Mouse (Mus musculus): ENCODE data around the gene Slc12a3.

DNA sequence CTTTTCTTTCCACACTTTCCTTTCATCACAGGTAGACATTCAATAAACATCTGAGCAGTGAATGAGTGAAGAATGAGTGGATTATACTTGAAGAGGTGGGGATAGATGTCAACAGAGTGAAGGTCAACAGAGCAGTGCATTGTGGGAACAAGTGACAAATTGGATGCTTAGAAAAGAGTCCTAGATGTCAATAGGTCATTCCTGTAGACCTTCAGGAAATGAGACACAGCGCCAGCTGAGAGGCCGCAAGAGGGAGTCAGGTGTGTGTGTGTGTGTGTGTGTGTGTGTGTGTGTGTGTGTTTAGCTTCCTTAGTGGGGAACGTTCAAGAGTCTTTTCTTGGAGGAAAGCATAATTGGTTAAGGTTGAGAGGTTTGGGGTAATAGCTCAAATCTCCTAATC is 47.2 kb downstream of the Slc12a3 start:
- TF ChIP-seq POLR2A (IDR thresholded peaks at IDR 0.05; ENCODE audit: low read depth, low read length) (no peak), CTCF (IDR thresholded peaks at IDR 0.05; ENCODE audit: extremely low read depth, insufficient read depth, insufficient read length, insufficient replicate concordance) (no peak)

Measured in spleen, adult 2 months (tissue).